Mouse (Mus musculus): ENCODE results near the gene Gabbr2. TPM values are rescaled to one million over a fixed set of nuclear protein-coding genes. Genes with fewer than 3 reads are reported as not detected.

Gene Gabbr2
- polyA plus RNA-seq, 1 experiment from 2014 or later = 0.04 TPM

- H3K36me3 ChIP-seq = no peaks in the 10 kb centered on the region
- H3K9me3 ChIP-seq (replicated peaks) = no peaks in the 10 kb centered on the region
- H3K4me2 ChIP-seq = no peak overlapping the region
- 63% methylated on average over 6 of the region's 6 CpGs for WGBS
- no peak overlapping the region for H3K27ac ChIP-seq
- no peak for ATAC-seq (replicated peaks; ENCODE audit: insufficient number of reproducible peaks, insufficient read depth, low FRiP score, low read depth)
- H3K27me3 ChIP-seq = peaks cover 4% of the 10 kb centered on the region; the same call in 1 of the 2 replicates
- 0 out of 2 replicates have a peak, but pooled peaks cover 2% of the 10 kb centered on the region for H3K4me1 ChIP-seq (replicated peaks)
- no peak overlapping the region for H3K9ac ChIP-seq
- no peak overlapping the region for H3K4me3 ChIP-seq
Measured at GRCm38 (mm10) chr4:46840146-46840545, 151.5 kb downstream of the Gabbr2 start.

GRCm38 (mm10) chr4:46837362-46837761 is 154.3 kb downstream of the Gabbr2 start:
- Histone ChIP-seq H3K9ac (no peak overlapping the region), H3K4me2 (no peak overlapping the region), H3K4me3 (no peak overlapping the region), H3K27ac (no peak overlapping the region), H3K4me1 (replicated peaks) (0 out of 2 replicates have a peak, but pooled peaks cover 2% of the 10 kb centered on the region), H3K27me3 (peaks cover 8% of the 10 kb centered on the region; the same call in 1 of the 2 replicates), H3K36me3 (no peaks in the 10 kb centered on the region), H3K9me3 (replicated peaks) (no peaks in the 10 kb centered on the region)
- ATAC-seq (replicated peaks; ENCODE audit: insufficient number of reproducible peaks, insufficient read depth, low FRiP score, low read depth) = no peak
- 77% methylated on average over 7 of the region's 7 CpGs for WGBS

- Histone ChIP-seq H3K4me3 (no peak overlapping the region), H3K27ac (no peak overlapping the region), H3K9ac (no peak overlapping the region), H3K9me3 (replicated peaks) (no peaks in the 10 kb centered on the region), H3K27me3 (peaks cover 8% of the 10 kb centered on the region; the same call in 1 of the 2 replicates), H3K36me3 (no peaks in the 10 kb centered on the region), H3K4me1 (replicated peaks) (0 out of 2 replicates have a peak, but pooled peaks cover 2% of the 10 kb centered on the region), H3K4me2 (no peak overlapping the region)
- WGBS = 57% methylated on average over 18 of the region's 18 CpGs
- no peak for ATAC-seq (replicated peaks; ENCODE audit: insufficient number of reproducible peaks, insufficient read depth, low FRiP score, low read depth)
Measured at GRCm38 (mm10) chr4:46836065-46836464, 155.6 kb downstream of the Gabbr2 start.

GRCm38 (mm10) chr4:46835064-46835463 is 156.6 kb downstream of the Gabbr2 start:
- Histone ChIP-seq H3K4me3 (no peak overlapping the region), H3K4me2 (no peak overlapping the region), H3K36me3 (no peaks in the 10 kb centered on the region), H3K9ac (no peak overlapping the region), H3K27me3 (peaks cover 8% of the 10 kb centered on the region; the same call in 1 of the 2 replicates), H3K27ac (no peak overlapping the region), H3K9me3 (replicated peaks) (no peaks in the 10 kb centered on the region), H3K4me1 (replicated peaks) (0 out of 2 replicates have a peak, but pooled peaks cover 2% of the 10 kb centered on the region)
- 90% methylated on average over 14 of the region's 14 CpGs for WGBS
- ATAC-seq (replicated peaks; ENCODE audit: insufficient number of reproducible peaks, insufficient read depth, low FRiP score, low read depth) = no peak

GRCm38 (mm10) chr4:46832834-46833544 is 158.7 kb downstream of the Gabbr2 start:
- H3K27me3 ChIP-seq = peaks cover 8% of the 10 kb centered on the region; the same call in 1 of the 2 replicates
- H3K9me3 ChIP-seq (replicated peaks) = no peaks in the 10 kb centered on the region
- no peak overlapping the region for H3K9ac ChIP-seq
- ATAC-seq (replicated peaks; ENCODE audit: insufficient number of reproducible peaks, insufficient read depth, low FRiP score, low read depth) = no peak
- H3K4me3 ChIP-seq = no peak overlapping the region
- 48% methylated on average over 12 of the region's 12 CpGs for WGBS
- no peak overlapping the region for H3K27ac ChIP-seq
- H3K4me2 ChIP-seq = no peak overlapping the region
- H3K4me1 ChIP-seq (replicated peaks) = 0 out of 2 replicates have a peak, but pooled peaks cover 2% of the 10 kb centered on the region
- H3K36me3 ChIP-seq = no peaks in the 10 kb centered on the region

- Histone ChIP-seq H3K27me3 (no peaks in the 10 kb centered on the region), H3K4me2 (no peak overlapping the region), H3K36me3 (no peaks in the 10 kb centered on the region), H3K9me3 (replicated peaks) (no peaks in the 10 kb centered on the region), H3K4me3 (no peak overlapping the region), H3K27ac (no peak overlapping the region), H3K4me1 (replicated peaks) (no peaks in the 10 kb centered on the region), H3K9ac (no peak overlapping the region)
- ATAC-seq (replicated peaks; ENCODE audit: insufficient number of reproducible peaks, insufficient read depth, low FRiP score, low read depth) = no peak
- 49% methylated on average over 2 of the region's 2 CpGs for WGBS
Measured at GRCm38 (mm10) chr4:46829656-46830055, 162.0 kb downstream of the Gabbr2 start.

- Histone ChIP-seq H3K4me3 (no peak overlapping the region), H3K4me2 (no peak overlapping the region), H3K36me3 (no peaks in the 10 kb centered on the region), H3K27ac (no peak overlapping the region), H3K9ac (no peak overlapping the region), H3K27me3 (no peaks in the 10 kb centered on the region), H3K4me1 (replicated peaks) (no peaks in the 10 kb centered on the region), H3K9me3 (replicated peaks) (no peaks in the 10 kb centered on the region)
- ATAC-seq (replicated peaks; ENCODE audit: insufficient number of reproducible peaks, insufficient read depth, low FRiP score, low read depth) = no peak
- 83% methylated on average over 5 of the region's 5 CpGs for WGBS
Measured at GRCm38 (mm10) chr4:46828141-46828571, 163.5 kb downstream of the Gabbr2 start.

GRCm38 (mm10) chr4:46827471-46827870 is 164.2 kb downstream of the Gabbr2 start:
- H3K36me3 ChIP-seq = no peaks in the 10 kb centered on the region
- ATAC-seq (replicated peaks; ENCODE audit: insufficient number of reproducible peaks, insufficient read depth, low FRiP score, low read depth) = no peak
- no peaks in the 10 kb centered on the region for H3K27me3 ChIP-seq
- H3K9ac ChIP-seq = no peak overlapping the region
- H3K4me1 ChIP-seq (replicated peaks) = no peaks in the 10 kb centered on the region
- H3K27ac ChIP-seq = no peak overlapping the region
- 48% methylated on average over 9 of the region's 9 CpGs for WGBS
- H3K9me3 ChIP-seq (replicated peaks) = no peaks in the 10 kb centered on the region
- no peak overlapping the region for H3K4me2 ChIP-seq
- no peak overlapping the region for H3K4me3 ChIP-seq

- Histone ChIP-seq H3K4me3 (no peak overlapping the region), H3K27ac (no peak overlapping the region), H3K27me3 (no peaks in the 10 kb centered on the region), H3K9me3 (replicated peaks) (no peaks in the 10 kb centered on the region), H3K36me3 (no peaks in the 10 kb centered on the region), H3K9ac (no peak overlapping the region), H3K4me1 (replicated peaks) (no peaks in the 10 kb centered on the region), H3K4me2 (no peak overlapping the region)
- WGBS = 76% methylated on average over 10 of the region's 10 CpGs
- peak; percentile 44; the same call in 1 of the 2 replicates for ATAC-seq (replicated peaks; ENCODE audit: insufficient number of reproducible peaks, insufficient read depth, low FRiP score, low read depth)
Measured at GRCm38 (mm10) chr4:46825846-46826529, 165.7 kb downstream of the Gabbr2 start.

GRCm38 (mm10) chr4:46823738-46824137 is 167.9 kb downstream of the Gabbr2 start:
- no peaks in the 10 kb centered on the region for H3K27me3 ChIP-seq
- no peak overlapping the region for H3K9ac ChIP-seq
- H3K4me1 ChIP-seq (replicated peaks) = no peaks in the 10 kb centered on the region
- WGBS = 68% methylated on average over 14 of the region's 14 CpGs
- H3K4me3 ChIP-seq = no peak overlapping the region
- no peak overlapping the region for H3K27ac ChIP-seq
- no peaks in the 10 kb centered on the region for H3K9me3 ChIP-seq (replicated peaks)
- H3K4me2 ChIP-seq = no peak overlapping the region
- H3K36me3 ChIP-seq = no peaks in the 10 kb centered on the region
- no peak for ATAC-seq (replicated peaks; ENCODE audit: insufficient number of reproducible peaks, insufficient read depth, low FRiP score, low read depth)

- no peaks in the 10 kb centered on the region for H3K27me3 ChIP-seq
- ATAC-seq (replicated peaks; ENCODE audit: insufficient number of reproducible peaks, insufficient read depth, low FRiP score, low read depth) = no peak
Measured at GRCm38 (mm10) chr4:46821709-46822108, 170.0 kb downstream of the Gabbr2 start.

More at GRCm38 (mm10) chr4:46821709-46822108, 170.0 kb downstream of the Gabbr2 start:
- Histone ChIP-seq H3K9ac (no peak overlapping the region), H3K4me1 (replicated peaks) (no peaks in the 10 kb centered on the region), H3K4me2 (no peak overlapping the region), H3K36me3 (no peaks in the 10 kb centered on the region), H3K27ac (no peak overlapping the region), H3K9me3 (replicated peaks) (no peaks in the 10 kb centered on the region), H3K4me3 (no peak overlapping the region)
- 85% methylated on average over 11 of the region's 11 CpGs for WGBS

Data from heart, embryonic 15.5 days (tissue).